8 mouse cellular contexts compared by ENCODE assay signal in the genomic region with DNA sequence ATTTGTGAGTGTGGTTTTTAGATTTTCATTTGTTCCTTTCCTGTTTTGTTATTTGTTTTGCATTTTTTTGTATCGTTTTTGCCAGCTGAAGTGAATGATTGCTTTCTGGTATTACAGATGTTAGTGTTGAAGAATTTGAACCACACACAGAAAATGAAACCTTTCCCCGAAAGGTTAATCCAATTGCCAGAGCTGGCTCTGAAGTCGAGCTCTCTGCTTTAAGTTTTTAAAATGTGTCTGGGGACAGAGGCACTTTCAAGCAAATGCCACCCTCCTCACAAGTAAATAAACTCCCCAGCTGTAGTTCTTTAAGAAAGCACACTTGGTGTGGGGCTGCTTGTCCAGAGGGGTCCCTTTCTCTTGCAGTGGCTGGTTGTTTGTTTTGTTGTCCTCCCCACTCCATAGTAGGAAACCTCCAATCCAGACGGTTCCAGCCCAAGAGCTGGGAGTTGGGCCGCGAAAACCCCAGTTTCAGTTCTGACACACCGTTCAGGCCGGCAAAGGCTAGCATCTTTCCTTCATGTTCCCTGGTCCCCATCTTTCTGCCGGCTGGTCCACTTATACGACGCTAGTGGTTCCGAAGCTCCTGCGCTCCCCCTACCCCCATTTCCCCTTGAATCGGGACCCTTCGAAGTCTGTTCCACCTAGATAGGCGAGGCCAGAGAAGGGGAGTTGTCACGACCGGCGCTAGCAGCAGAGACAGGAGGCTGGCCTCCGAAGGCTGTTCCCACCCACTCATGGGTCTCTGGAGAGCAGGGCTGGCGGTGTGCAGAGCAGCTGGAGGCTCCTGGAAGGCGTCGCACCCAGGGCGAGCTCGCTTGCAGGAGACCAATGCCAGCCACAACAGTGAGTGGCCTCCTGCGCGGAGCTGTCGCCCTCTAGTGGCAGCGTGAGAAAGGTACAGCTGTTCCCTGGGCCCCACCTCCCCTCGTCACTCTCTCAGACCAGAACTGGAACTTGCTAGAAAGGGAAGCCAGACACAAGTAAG. TPM values are rescaled to one million over a fixed set of nuclear protein-coding genes. Genes with fewer than 3 reads are reported as not detected.
DNase-seq lines count a peak whose midpoint lies in the region; ATAC-seq and TF ChIP-seq lines count a peak whose summit lies in the region.

No protein-coding gene starts in this region.

- peaks cover 0 to 5% of the 10 kb centered on the region in 2 experiments; a peak in 2 of 4 replicates for H3K4me1 ChIP-seq in MEL (ENCODE audit: control insufficient read depth in 1 of 2, insufficient read depth in 2 of 2, low read length in 2 of 2)
- H3K4me1 ChIP-seq in forebrain, embryonic 16.5 days (replicated peaks; ENCODE audit: control insufficient read depth, insufficient read depth, low read length), result peaks cover 5% of the 10 kb centered on the region; the same call in 1 of the 2 replicates
- no peaks in the 10 kb centered on the region for H3K4me1 ChIP-seq in lung, adult 2 months (ENCODE audit: control insufficient read depth, insufficient read depth, low read length)
- H3K4me1 ChIP-seq in neural tube, embryonic 15.5 days, result peaks cover 6% of the 10 kb centered on the region; the same call in 1 of the 2 replicates

- no peak for TF ChIP-seq POLR2A in MEL (IDR thresholded peaks at IDR 0.05; ENCODE audit: control insufficient read depth in 1 of 2, insufficient read depth in 1 of 2, low read depth in 1 of 2, low read length in 2 of 2, poor library complexity in 1 of 2)
- TF ChIP-seq POLR2A in lung, adult 2 months (IDR thresholded peaks at IDR 0.05; ENCODE audit: borderline replicate concordance, extremely low read depth, low read depth, low read length), result peak; percentile 61; the same call in 1 of the 2 replicates

- H3K4me3 ChIP-seq in MEL (ENCODE audit: control insufficient read depth in 1 of 2, insufficient read depth in 1 of 2, low read depth in 2 of 2, low read length in 2 of 2), result peak overlapping the region; percentile 72 to 84
- H3K4me3 ChIP-seq in forebrain, embryonic 16.5 days (replicated peaks; ENCODE audit: low read length), result peak overlapping the region; percentile 56
- peak overlapping the region; percentile 58 for H3K4me3 ChIP-seq in layer of hippocampus, adult 2 months
- peak overlapping the region; percentile 55 for H3K4me3 ChIP-seq in lung, adult 2 months (replicated peaks; ENCODE audit: extremely low read depth, low read depth, low read length)
- peak overlapping the region; percentile 48 for H3K4me3 ChIP-seq in neural tube, embryonic 15.5 days (replicated peaks)

- intact Hi-C loops in heart, postnatal 36 days (cut with DNase I), result loop anchor here (1.0 to 5.0 kb wide), 7 partner anchors 14 to 276 kb away; no protein-coding TSS in a partner anchor

- peak; percentile 98 for ATAC-seq in forebrain, embryonic 16.5 days
- peak; percentile 95 for ATAC-seq in neural tube, embryonic 15.5 days (ENCODE audit: low FRiP score)

- peak; percentile 93 to 99 (median 99) for TF ChIP-seq CTCF in MEL (IDR thresholded peaks at IDR 0.05 in 2 of 3, conservative IDR thresholded peaks at IDR 0.05 in 1 of 3; ENCODE audit: control insufficient read depth in 1 of 3, insufficient read depth in 1 of 3, low read depth in 2 of 3, low read length in 3 of 3, poor library complexity in 1 of 3, severe bottlenecking in 1 of 3)
- peak; percentile 100 for TF ChIP-seq CTCF in layer of hippocampus, adult 2 months (conservative IDR thresholded peaks at IDR 0.05)
- TF ChIP-seq CTCF in lung, adult 2 months (IDR thresholded peaks at IDR 0.05; ENCODE audit: insufficient read depth, low read length), result peak; percentile 96

- H3K27me3 ChIP-seq in MEL (ENCODE audit: control insufficient read depth in 1 of 2, insufficient read depth in 2 of 2, low read length in 2 of 2), result peaks cover 0 to 1% of the 10 kb centered on the region in 2 experiments; a peak in 1 of 4 replicates
- H3K27me3 ChIP-seq in forebrain, embryonic 16.5 days (replicated peaks; ENCODE audit: control insufficient read depth, insufficient read depth, low read length), result peaks cover 3% of the 10 kb centered on the region; the same call in 1 of the 2 replicates
- peaks cover 6% of the 10 kb centered on the region; the same call in 1 of the 2 replicates for H3K27me3 ChIP-seq in neural tube, embryonic 15.5 days (replicated peaks)

- 8% methylated on average over 30 of the region's 30 CpGs for WGBS in forebrain, embryonic 16.5 days
- WGBS in lung, adult 2 months, result 4% methylated on average over 30 of the region's 30 CpGs
- 9% methylated on average over 30 of the region's 30 CpGs for WGBS in neural tube, embryonic 15.5 days

- TF ChIP-seq EP300 in MEL (IDR thresholded peaks at IDR 0.05; ENCODE audit: low read depth in 1 of 2, low read length in 2 of 2), result no peak

- no peaks in the 10 kb centered on the region for H3K79me2 ChIP-seq in MEL (ENCODE audit: control insufficient read depth, insufficient read depth, low read length, poor library complexity)

- no peak overlapping the region for H3K27ac ChIP-seq in MEL (ENCODE audit: control insufficient read depth, low read depth, low read length)
- peak overlapping the region; percentile 20; the same call in 1 of the 2 replicates for H3K27ac ChIP-seq in forebrain, embryonic 16.5 days (ENCODE audit: low read length)
- peak overlapping the region; percentile 92 for H3K27ac ChIP-seq in layer of hippocampus, adult 2 months
- peak overlapping the region; percentile 65 for H3K27ac ChIP-seq in neural tube, embryonic 15.5 days (replicated peaks)

- H3K9ac ChIP-seq in MEL (ENCODE audit: control insufficient read depth, low read depth, low read length, poor library complexity, severe bottlenecking), result peak overlapping the region; percentile 57
- H3K9ac ChIP-seq in forebrain, embryonic 16.5 days (replicated peaks; ENCODE audit: low read depth, low read length), result peak overlapping the region; percentile 72
- H3K9ac ChIP-seq in neural tube, embryonic 15.5 days (replicated peaks), result peak overlapping the region; percentile 54

- peak; percentile 95 for DNase-seq in MEL (ENCODE audit: low read depth, low spot score)
- DNase-seq in cerebellum, adult 18-20 months, result peak; percentile 86 to 90
- peak; percentile 93 for DNase-seq in heart, postnatal 36 days
- peak; percentile 84 to 93 for DNase-seq in layer of hippocampus, adult 2 months (ENCODE audit: low spot score in 2 of 2)
- peak; percentile 89 for DNase-seq in lung, adult 2 months
- DNase-seq in testis, postnatal 14 days (ENCODE audit: low spot score), result peak; percentile 87

- no peaks in the 10 kb centered on the region for H3K9me3 ChIP-seq in MEL (replicated peaks; ENCODE audit: insufficient read depth, low read length)
- H3K9me3 ChIP-seq in forebrain, embryonic 16.5 days (ENCODE audit: control insufficient read depth, low read length), result no peaks in the 10 kb centered on the region
- H3K9me3 ChIP-seq in neural tube, embryonic 15.5 days (replicated peaks), result no peaks in the 10 kb centered on the region

- H3K36me3 ChIP-seq in MEL (ENCODE audit: control insufficient read depth in 1 of 2, insufficient read depth in 2 of 2, low read length in 2 of 2), result no peaks in the 10 kb centered on the region
- no peaks in the 10 kb centered on the region for H3K36me3 ChIP-seq in forebrain, embryonic 16.5 days (ENCODE audit: control insufficient read depth, insufficient read depth)
- H3K36me3 ChIP-seq in neural tube, embryonic 15.5 days, result no peaks in the 10 kb centered on the region

- peak; percentile 95 for TF ChIP-seq RAD21 in MEL (IDR thresholded peaks at IDR 0.05; ENCODE audit: low read depth, low read length)

- H3K4me2 ChIP-seq in forebrain, embryonic 16.5 days (ENCODE audit: low read length), result peak overlapping the region; percentile 96
- peak overlapping the region; percentile 93 for H3K4me2 ChIP-seq in neural tube, embryonic 15.5 days

TF ChIP-seq in MEL, 35 proteins besides CTCF, POLR2A, EP300 and RAD21:
- TF ChIP-seq RCOR1 (IDR thresholded peaks at IDR 0.05; ENCODE audit: low read depth, low read length), result 0 out of 2 replicates have a peak, but pooled peaks have one; percentile 45
- peak; percentile 43; the same call in 1 of the 2 replicates for TF ChIP-seq HCFC1 (IDR thresholded peaks at IDR 0.05; ENCODE audit: low read depth, low read length)
- peak; percentile 28; the same call in 1 of the 2 replicates for TF ChIP-seq MXI1 (IDR thresholded peaks at IDR 0.05; ENCODE audit: low read depth, low read length)
- peak; percentile 35; the same call in 1 of the 2 replicates for TF ChIP-seq MAX (IDR thresholded peaks at IDR 0.05; ENCODE audit: low read length)
- TF ChIP-seq SIN3A (IDR thresholded peaks at IDR 0.05; ENCODE audit: low read length), result peak; percentile 73; the same call in 1 of the 2 replicates
- no peak for TF ChIP-seq TAL1 (IDR thresholded peaks at IDR 0.05; ENCODE audit: low read length)
- TF ChIP-seq TCF12 (IDR thresholded peaks at IDR 0.05; ENCODE audit: low read depth, low read length), result no peak
- TF ChIP-seq ZC3H11A (IDR thresholded peaks at IDR 0.05; ENCODE audit: low read depth, low read length), result peak; percentile 81
- peak; percentile 78 for TF ChIP-seq MAZ (IDR thresholded peaks at IDR 0.05; ENCODE audit: low read depth, low read length)
- 0 out of 2 replicates have a peak, but pooled peaks have one; percentile 27 for TF ChIP-seq TBP (IDR thresholded peaks at IDR 0.05; ENCODE audit: low read depth, low read length)
- TF ChIP-seq ZMIZ1 (IDR thresholded peaks at IDR 0.05; ENCODE audit: low read depth, low read length), result no peak
- no peak for TF ChIP-seq POLR2AphosphoS5 (IDR thresholded peaks at IDR 0.05; ENCODE audit: borderline replicate concordance, low read depth, low read length)
- TF ChIP-seq MYC (IDR thresholded peaks at IDR 0.05; ENCODE audit: low read depth, low read length), result 0 out of 2 replicates have a peak, but pooled peaks have one; percentile 36
- TF ChIP-seq USF2 (IDR thresholded peaks at IDR 0.05; ENCODE audit: borderline replicate concordance in 1 of 2, insufficient read depth in 1 of 2, low read depth in 1 of 2, low read length in 2 of 2), result no peak
- TF ChIP-seq CHD1 (IDR thresholded peaks at IDR 0.05; ENCODE audit: low read depth, low read length), result no peak
- TF ChIP-seq BHLHE40 (IDR thresholded peaks at IDR 0.05; ENCODE audit: borderline replicate concordance, low read depth, low read length), result no peak; the same call in 1 of the 2 replicates
- peak; percentile 87 for TF ChIP-seq SMC3 (IDR thresholded peaks at IDR 0.05; ENCODE audit: low read depth, low read length)

RNA-seq across cellular contexts. Expression of a gene that starts 25.0 kb away (rescaled TPM):
- total RNA-seq in MEL (2012; rRNA removed), result not detected in 2 replicates
- under 1 TPM in 1 of 2 experiments, not detected in 1; 0.06 TPM for polyA plus RNA-seq in MEL (2012; ENCODE audit: insufficient read depth in 1 of 2, insufficient read length in 2 of 2, low read depth in 1 of 2, low replicate concordance in 2 of 2, missing spikeins in 1 of 2)
- polyA plus RNA-seq in forebrain, embryonic 16.5 days (2015; fragmentation: Nextera tagmentation; extraction: Ambion mirVana), result 0.24 and 0.32 TPM in 2 replicates
- under 1 TPM; 0.08 TPM for total RNA-seq in heart, postnatal 36 days (2021)
- under 1 TPM; 0.20 to 0.27 TPM for total RNA-seq in layer of hippocampus, adult 2 months (2021)
- polyA plus RNA-seq in lung, adult 2 months (2012; rRNA removed), result 0.02 and 0.07 TPM in 2 replicates
- 12.2 and 18.7 TPM in 2 replicates for polyA plus RNA-seq in neural tube, embryonic 15.5 days (2015; fragmentation: Nextera tagmentation; extraction: Ambion mirVana)

Comparison
In these comparisons a context has a peak if more than half of its experiments do, and no peak if none do; other contexts are left out.
1. RNA of a gene that starts 25.0 kb away (polyA plus RNA-seq): 12.2 to 18.7 TPM in neural tube, embryonic 15.5 days; 0.24 to 0.32 TPM in forebrain, embryonic 16.5 days, 0.06 TPM in MEL and 0.02 to 0.07 TPM in lung, adult 2 months; every median in the first group is over 10 times any median in the second.
2. Peak in every context shown above with its lines, with median percentiles within 50 percentile points of each other: DNase-seq, H3K4me3 ChIP-seq, H3K9ac ChIP-seq and CTCF ChIP-seq.